Mouse (Mus musculus): ENCODE measurements at regions not wholly inside any gene's neighbourhood (a gene's known extent, or its start where the extent isn't known, plus 50 kb on each side); places are given as distances from the start of the nearest gene placed in this dataset.

GRCm38 (mm10) chr16:15251686-15252085 is 65.6 kb upstream of the Gm21897 start:
- no peak for TF ChIP-seq CTCF (IDR thresholded peaks at IDR 0.05; ENCODE audit: low read depth)
- TF ChIP-seq EP300 (IDR thresholded peaks at IDR 0.05; ENCODE audit: low read depth), result no peak
